8 mouse cellular contexts compared by ENCODE assay signal in genomic region chr11:103116008-103116818, GRCm38 (mm10). TPM values are rescaled to one million over a fixed set of nuclear protein-coding genes. Genes with fewer than 3 reads are reported as not detected.
DNase-seq lines count a peak whose midpoint lies in the region; ATAC-seq and TF ChIP-seq lines count a peak whose summit lies in the region.

TSS of gene Hexim1 (plus strand) at chr11:103116231.

- H3K4me1 ChIP-seq in CH12.LX (ENCODE audit: control insufficient read depth in 1 of 2, insufficient read depth in 2 of 2) = peaks cover 6 to 26% of the 10 kb centered on the region in 2 experiments; a peak in 3 of 4 replicates
- H3K4me1 ChIP-seq in forebrain, embryonic 11.5 days (replicated peaks; ENCODE audit: control insufficient read depth, insufficient read depth, low read length) = peaks cover 24% of the 10 kb centered on the region
- H3K4me1 ChIP-seq in heart, embryonic 16.5 days (ENCODE audit: control insufficient read depth, insufficient read depth, low read length) = peaks cover 32% of the 10 kb centered on the region
- peaks cover 30% of the 10 kb centered on the region for H3K4me1 ChIP-seq in liver, embryonic 16.5 days (ENCODE audit: control insufficient read depth, low read depth, low read length)
- peaks cover 55% of the 10 kb centered on the region for H3K4me1 ChIP-seq in neural tube, embryonic 13.5 days (replicated peaks)
- peaks cover 37% of the 10 kb centered on the region for H3K4me1 ChIP-seq in testis, adult 2 months (ENCODE audit: control insufficient read depth, insufficient read depth, low read length)

- dilution Hi-C loops in CH12.LX (cut with MboI; ENCODE audit: extremely low pct_ligation_motif_present, extremely low pct_unique_long_range_greater_than_20kb, low sequenced_read_pairs) = no loop called here

- WGBS in forebrain, embryonic 11.5 days = under 1% methylated on average over 53 of the region's 53 CpGs
- WGBS in heart, embryonic 16.5 days = 0% methylated on average over 53 of the region's 53 CpGs
- WGBS in liver, embryonic 16.5 days (ENCODE audit: insufficient replicate concordance) = 0% methylated on average over 53 of the region's 53 CpGs
- WGBS in neural tube, embryonic 13.5 days = under 1% methylated on average over 53 of the region's 53 CpGs

- no peaks in the 10 kb centered on the region for H3K9me3 ChIP-seq in CH12.LX (replicated peaks; ENCODE audit: low read length)
- no peaks in the 10 kb centered on the region for H3K9me3 ChIP-seq in forebrain, embryonic 11.5 days (ENCODE audit: control insufficient read depth, low read length)
- H3K9me3 ChIP-seq in heart, embryonic 16.5 days (replicated peaks; ENCODE audit: control insufficient read depth, low read length) = no peaks in the 10 kb centered on the region
- H3K9me3 ChIP-seq in liver, embryonic 16.5 days (replicated peaks; ENCODE audit: control insufficient read depth, low read length) = no peaks in the 10 kb centered on the region
- no peaks in the 10 kb centered on the region for H3K9me3 ChIP-seq in neural tube, embryonic 13.5 days

- no peak for TF ChIP-seq CTCF in CH12.LX (conservative IDR thresholded peaks at IDR 0.05 in 1 of 2, IDR thresholded peaks at IDR 0.05 in 1 of 2; ENCODE audit: low read depth in 2 of 2, low read length in 2 of 2)
- TF ChIP-seq CTCF in testis, adult 2 months (IDR thresholded peaks at IDR 0.05; ENCODE audit: control insufficient read depth, insufficient read depth, insufficient replicate concordance, low read depth, low read length) = no peak

- peak within 1 kb of the TSS; percentile 95 for H3K27ac ChIP-seq in CH12.LX (ENCODE audit: insufficient read depth, low read depth)
- H3K27ac ChIP-seq in forebrain, embryonic 11.5 days (ENCODE audit: low read depth, low read length) = peak within 1 kb of the TSS; percentile 65
- peak within 1 kb of the TSS; percentile 91 for H3K27ac ChIP-seq in heart, embryonic 16.5 days (ENCODE audit: low read length)
- peak within 1 kb of the TSS; percentile 95 for H3K27ac ChIP-seq in liver, embryonic 16.5 days (ENCODE audit: low read length)
- peak within 1 kb of the TSS; percentile 93 for H3K27ac ChIP-seq in neural tube, embryonic 13.5 days (replicated peaks)
- peak within 1 kb of the TSS; percentile 98 for H3K27ac ChIP-seq in testis, adult 2 months (ENCODE audit: control insufficient read depth, insufficient read depth, low read depth, low read length)

- H3K4me2 ChIP-seq in CH12.LX (ENCODE audit: insufficient read depth, low read depth, poor library complexity, severe bottlenecking) = peak within 1 kb of the TSS; percentile 74
- H3K4me2 ChIP-seq in forebrain, embryonic 11.5 days (ENCODE audit: low read depth, low read length, severe bottlenecking) = peak within 1 kb of the TSS; percentile 95
- peak within 1 kb of the TSS; percentile 93 for H3K4me2 ChIP-seq in heart, embryonic 16.5 days (ENCODE audit: low read depth, low read length)
- peak within 1 kb of the TSS; percentile 81 for H3K4me2 ChIP-seq in liver, embryonic 16.5 days (ENCODE audit: low read depth, low read length)
- H3K4me2 ChIP-seq in neural tube, embryonic 13.5 days = peak within 1 kb of the TSS; percentile 94

- DNase-seq in CH12.LX (ENCODE audit: extremely low read depth) = peak; percentile 100
- DNase-seq in c-Kit-positive CD71-positive TER-119-negative erythroid progenitor cells, embryonic 14.5 days (ENCODE audit: low read depth) = peak; percentile 98
- DNase-seq in forebrain, embryonic 11.5 days (ENCODE audit: low spot score) = peak; percentile 100
- DNase-seq in kidney, postnatal 4 days = peak; percentile 99 to 100

- peak; percentile 97 for ATAC-seq in forebrain, embryonic 11.5 days (replicated peaks; ENCODE audit: low FRiP score)
- ATAC-seq in heart, embryonic 16.5 days (replicated peaks; ENCODE audit: extremely low read depth, insufficient read depth, low FRiP score) = peak; percentile 93
- ATAC-seq in liver, embryonic 16.5 days (ENCODE audit: low read depth) = peak; percentile 91
- ATAC-seq in neural tube, embryonic 13.5 days (ENCODE audit: low read depth) = peak; percentile 96

- peak within 1 kb of the TSS; percentile 74 to 84 (median 82) for H3K4me3 ChIP-seq in CH12.LX (replicated peaks in 1 of 3; ENCODE audit: low read depth in 2 of 3, low read length in 2 of 3, poor library complexity in 1 of 3)
- peak within 1 kb of the TSS; percentile 51 for H3K4me3 ChIP-seq in forebrain, embryonic 11.5 days (ENCODE audit: low read depth, low read length)
- H3K4me3 ChIP-seq in heart, embryonic 16.5 days (ENCODE audit: low read length) = peak within 1 kb of the TSS; percentile 72
- peak within 1 kb of the TSS; percentile 74 for H3K4me3 ChIP-seq in liver, embryonic 16.5 days (ENCODE audit: low read depth, low read length)
- peak within 1 kb of the TSS; percentile 60 for H3K4me3 ChIP-seq in neural tube, embryonic 13.5 days
- H3K4me3 ChIP-seq in testis, adult 2 months (ENCODE audit: control insufficient read depth, low read depth, low read length) = peak within 1 kb of the TSS; percentile 97

- peaks cover 22% of the 10 kb centered on the region for H3K79me2 ChIP-seq in CH12.LX (replicated peaks; ENCODE audit: control insufficient read depth, extremely low read depth, insufficient read depth, poor library complexity, severe bottlenecking)

- TF ChIP-seq EP300 in CH12.LX (IDR thresholded peaks at IDR 0.05; ENCODE audit: low read length) = no peak

- peak within 1 kb of the TSS; percentile 95 for H3K9ac ChIP-seq in CH12.LX (ENCODE audit: insufficient read depth, low read depth)
- peak within 1 kb of the TSS; percentile 79 for H3K9ac ChIP-seq in forebrain, embryonic 11.5 days (ENCODE audit: low read length)
- H3K9ac ChIP-seq in heart, embryonic 16.5 days (ENCODE audit: low read length) = peak within 1 kb of the TSS; percentile 87
- peak within 1 kb of the TSS; percentile 87 for H3K9ac ChIP-seq in liver, embryonic 16.5 days (ENCODE audit: low read depth, low read length)
- peak within 1 kb of the TSS; percentile 90 for H3K9ac ChIP-seq in neural tube, embryonic 13.5 days

- no peak for TF ChIP-seq RAD21 in CH12.LX (IDR thresholded peaks at IDR 0.05; ENCODE audit: low read depth, low read length)

- peaks cover 7 to 31% of the 10 kb centered on the region in 2 experiments for H3K36me3 ChIP-seq in CH12.LX (replicated peaks in 1 of 2; ENCODE audit: control insufficient read depth in 1 of 2, insufficient read depth in 1 of 2, low read length in 1 of 2)
- H3K36me3 ChIP-seq in forebrain, embryonic 11.5 days (ENCODE audit: control insufficient read depth, insufficient read depth, low read length) = no peaks in the 10 kb centered on the region
- no peaks in the 10 kb centered on the region for H3K36me3 ChIP-seq in heart, embryonic 16.5 days (ENCODE audit: control insufficient read depth, insufficient read depth)
- H3K36me3 ChIP-seq in liver, embryonic 16.5 days (ENCODE audit: control insufficient read depth, insufficient read depth) = no peaks in the 10 kb centered on the region
- H3K36me3 ChIP-seq in neural tube, embryonic 13.5 days = no peaks in the 10 kb centered on the region
- H3K36me3 ChIP-seq in testis, adult 2 months (ENCODE audit: control insufficient read depth, insufficient read depth, low read length) = no peaks in the 10 kb centered on the region

- in situ Hi-C loops in CH12.LX (cut with MboI; ENCODE audit: low pct_ligation_motif_present, low pct_unique_long_range_greater_than_20kb, low sequenced_read_pairs) = no loop called here

- TF ChIP-seq POLR2A in CH12.LX (IDR thresholded peaks at IDR 0.05; ENCODE audit: low read depth, low read length) = peak; percentile 100
- peak; percentile 95 for TF ChIP-seq POLR2A in testis, adult 2 months (IDR thresholded peaks at IDR 0.05; ENCODE audit: control insufficient read depth, low read depth, low read length)

- H3K27me3 ChIP-seq in CH12.LX (replicated peaks) = no peaks in the 10 kb centered on the region
- peaks cover 10% of the 10 kb centered on the region; the same call in 1 of the 2 replicates for H3K27me3 ChIP-seq in forebrain, embryonic 11.5 days (ENCODE audit: control insufficient read depth, insufficient read depth, low read length)
- no peaks in the 10 kb centered on the region for H3K27me3 ChIP-seq in heart, embryonic 16.5 days (ENCODE audit: control insufficient read depth, insufficient read depth, low read length)
- H3K27me3 ChIP-seq in liver, embryonic 16.5 days (ENCODE audit: control insufficient read depth, insufficient read depth, low read depth, low read length) = no peaks in the 10 kb centered on the region
- H3K27me3 ChIP-seq in neural tube, embryonic 13.5 days = peaks cover 29% of the 10 kb centered on the region
- H3K27me3 ChIP-seq in testis, adult 2 months (ENCODE audit: control insufficient read depth, insufficient read depth, low read length) = peaks cover 3% of the 10 kb centered on the region; the same call in 1 of the 2 replicates

TF ChIP-seq in CH12.LX, 34 proteins besides CTCF, POLR2A, EP300 and RAD21 (continues in another document):
- TF ChIP-seq ZKSCAN1 (IDR thresholded peaks at IDR 0.05; ENCODE audit: borderline replicate concordance, low read depth, low read length) (no peak; the same call in 1 of the 2 replicates), JUND (conservative IDR thresholded peaks at IDR 0.05; ENCODE audit: low read depth, low read length) (no peak), UBTF (IDR thresholded peaks at IDR 0.05; ENCODE audit: low read depth, low read length) (peak; percentile 81), MAFK (IDR thresholded peaks at IDR 0.05; ENCODE audit: insufficient replicate concordance, low read length) (no peak), MAX (IDR thresholded peaks at IDR 0.05; ENCODE audit: low read length) (0 out of 2 replicates have a peak, but pooled peaks have one; percentile 41), BHLHE40 (IDR thresholded peaks at IDR 0.05; ENCODE audit: low read depth, low read length) (peak; percentile 40), RCOR1 (conservative IDR thresholded peaks at IDR 0.05; ENCODE audit: low read depth, low read length) (no peak; the same call in 1 of the 2 replicates), GABPA (IDR thresholded peaks at IDR 0.05; ENCODE audit: insufficient replicate concordance, low read depth, low read length) (peak; percentile 90; the same call in 1 of the 2 replicates), ZMIZ1 (IDR thresholded peaks at IDR 0.05; ENCODE audit: low read depth, low read length) (peak; percentile 99), ETS1 (conservative IDR thresholded peaks at IDR 0.05; ENCODE audit: low read depth, low read length) (no peak; the same call in 1 of the 2 replicates), MEF2A (IDR thresholded peaks at IDR 0.05; ENCODE audit: borderline replicate concordance, low read depth, low read length) (peak; percentile 88)

RNA-seq across cellular contexts. Expression of gene Hexim1, which starts in this region (rescaled TPM):
- total RNA-seq in CH12.LX (2012; rRNA removed) (25.9 and 38.9 TPM in 2 replicates), CH12.LX (2014; rRNA removed) (16.4 and 20.2 TPM in 2 replicates)
- 50.4 and 51.8 TPM in 2 replicates for polyA plus RNA-seq in CH12.LX (2012; ENCODE audit: insufficient read length, low read depth)
- 3.9 and 4.6 TPM in 2 replicates for polyA plus RNA-seq in forebrain, embryonic 11.5 days (2014; fragmentation: Nextera tagmentation; extraction: Ambion mirVana)
- polyA plus RNA-seq in heart, embryonic 16.5 days (2015; fragmentation: Nextera tagmentation; extraction: Ambion mirVana) = 2.9 TPM in 2 replicates
- 1.7 and 1.9 TPM in 2 replicates for polyA plus RNA-seq in liver, embryonic 16.5 days (2015; fragmentation: Nextera tagmentation; extraction: Ambion mirVana)
- 3.6 and 3.9 TPM in 2 replicates for polyA plus RNA-seq in neural tube, embryonic 13.5 days (2015; fragmentation: Nextera tagmentation; extraction: Ambion mirVana)
- 5.8 and 6.1 TPM in 2 replicates for polyA plus RNA-seq in testis, adult 2 months (2012; rRNA removed)

Comparison
In these comparisons a context has a peak if more than half of its experiments do, and no peak if none do; other contexts are left out.
1. Peak in every context shown above with its lines: DNase-seq, ATAC-seq, H3K4me3 ChIP-seq and H3K27ac ChIP-seq.